Mouse (Mus musculus) CD4-positive helper T cell, adult 2 months (primary cell): Measurements from ENCODE around the gene Gapdh.
A peak's percentile ranks its signal among the peaks of the same experiment; 100 is the strongest.
"Not testable (repeated sequence)": the region's sequence is repeated elsewhere in the genome, so short reads cannot be mapped to it uniquely, and the experiment has no call there.

Experiments
- DNase-seq: peaks from one replicate; pipeline ENCODE4 v3.0.0-alpha.2; 2012; ENCODE audit warnings: low read depth, missing footprints, low spot score

Gene Gapdh

GRCm38 (mm10) chr6:125168086-125168485, 1.8 kb upstream of the Gapdh start:
- no peak for DNase-seq

GRCm38 (mm10) chr6:125166861-125167650, 789 bp upstream of the Gapdh start:
- DNase-seq: no peak

GRCm38 (mm10) chr6:125165328-125165891, 857 bp downstream of the Gapdh start:
- DNase-seq: peak; percentile 98

- peak; percentile 83 for DNase-seq
Measured at GRCm38 (mm10) chr6:125164672-125165327, 1.5 kb downstream of the Gapdh start.

GRCm38 (mm10) chr6:125163801-125164657, 2.2 kb downstream of the Gapdh start:
- DNase-seq: peak; percentile 39

GRCm38 (mm10) chr6:125162615-125163305, 3.5 kb downstream of the Gapdh start:
- not testable (repeated sequence) for DNase-seq

- peak; percentile 86 for DNase-seq
Measured at GRCm38 (mm10) chr6:125161971-125162370, 4.3 kb downstream of the Gapdh start.

GRCm38 (mm10) chr6:125160854-125161760, 5.2 kb downstream of the Gapdh start:
- DNase-seq: peak; percentile 56

GRCm38 (mm10) chr6:125160558-125160853, 5.8 kb downstream of the Gapdh start:
- peak; percentile 23 for DNase-seq

- DNase-seq: no peak
Measured at GRCm38 (mm10) chr6:125159773-125160557, 6.3 kb downstream of the Gapdh start.

- DNase-seq: no peak
Measured at GRCm38 (mm10) chr6:125158944-125159492, 7.2 kb downstream of the Gapdh start.

GRCm38 (mm10) chr6:125156903-125157614, 9.2 kb downstream of the Gapdh start:
- DNase-seq: no peak

- no peak for DNase-seq
Measured at GRCm38 (mm10) chr6:125156491-125156890, 9.8 kb downstream of the Gapdh start.

GRCm38 (mm10) chr6:125155262-125155661, 11.0 kb downstream of the Gapdh start:
- DNase-seq: no peak

- peak; percentile 50 for DNase-seq
Measured at GRCm38 (mm10) chr6:125154550-125154949, 11.7 kb downstream of the Gapdh start.

GRCm38 (mm10) chr6:125153682-125154081, 12.6 kb downstream of the Gapdh start:
- DNase-seq: no peak

GRCm38 (mm10) chr6:125153018-125153389, 13.3 kb downstream of the Gapdh start:
- no peak for DNase-seq

- DNase-seq: no peak
Measured at GRCm38 (mm10) chr6:125152212-125153017, 13.9 kb downstream of the Gapdh start.
